Mouse (Mus musculus) mesoderm, embryonic 11.5 days (tissue): ENCODE data around the gene Gsc2.
A peak's percentile ranks its signal among the peaks of the same experiment; 100 is the strongest.
"Not testable (repeated sequence)": the region's sequence is repeated elsewhere in the genome, so short reads cannot be mapped to it uniquely, and the experiment has no call there.

Source experiments
- DNase-seq: peaks from one replicate; pipeline ENCODE4 v3.0.0-alpha.2; 2012; ENCODE audit warnings: low read depth, low spot score

The Gsc2 gene

DNA sequence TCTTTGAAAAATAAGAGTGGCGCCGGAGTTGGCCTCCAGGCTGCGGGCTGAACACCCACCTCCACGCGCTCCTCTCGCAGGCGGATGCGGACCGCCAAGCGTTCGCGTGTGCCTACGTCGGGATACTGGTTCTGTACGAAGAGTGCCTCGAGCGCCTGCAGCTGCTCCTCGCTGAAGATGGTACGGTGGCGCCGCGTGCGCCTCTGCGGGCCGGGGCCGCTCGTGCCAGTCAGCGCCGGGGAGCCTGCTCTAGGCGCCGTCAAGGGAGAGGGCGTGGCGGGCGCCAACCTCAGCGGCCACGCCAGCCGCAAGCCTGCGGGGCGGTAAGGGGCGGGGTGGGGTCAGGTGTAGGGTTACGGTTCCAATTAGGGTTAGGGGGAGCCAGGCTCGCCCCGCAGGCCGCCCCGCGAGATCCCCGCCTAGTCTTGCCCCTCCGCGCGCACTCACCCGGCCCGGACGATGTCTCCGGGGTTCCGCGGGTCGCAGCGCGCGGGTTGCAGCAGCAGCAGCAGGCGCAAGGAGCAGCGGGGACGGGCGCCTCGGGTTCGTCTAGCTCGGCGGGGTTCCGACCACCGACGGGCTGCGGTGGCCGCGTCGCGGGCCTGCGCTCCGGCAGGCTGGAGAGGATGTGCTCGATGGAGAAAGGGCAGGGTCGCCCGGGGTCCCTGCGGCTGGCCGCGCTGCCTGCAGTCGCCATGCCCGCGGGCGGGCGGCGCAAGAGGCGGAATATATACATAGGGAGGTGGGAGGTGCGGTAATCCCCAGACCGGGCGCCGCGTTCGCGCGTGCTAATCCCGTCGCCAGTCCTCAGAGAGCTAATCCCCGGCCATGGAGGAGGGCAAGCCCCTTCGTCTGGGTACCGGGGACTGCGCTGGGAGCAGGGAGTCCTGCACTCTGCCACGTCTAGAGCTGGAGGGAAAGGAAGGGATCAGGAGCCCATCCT lies at the start of gene Gsc2:
Gene Gsc2, minus strand, starts transcription at position 753 of the 943 bp plus-strand sequence.
- peak; percentile 53 for DNase-seq

DNA sequence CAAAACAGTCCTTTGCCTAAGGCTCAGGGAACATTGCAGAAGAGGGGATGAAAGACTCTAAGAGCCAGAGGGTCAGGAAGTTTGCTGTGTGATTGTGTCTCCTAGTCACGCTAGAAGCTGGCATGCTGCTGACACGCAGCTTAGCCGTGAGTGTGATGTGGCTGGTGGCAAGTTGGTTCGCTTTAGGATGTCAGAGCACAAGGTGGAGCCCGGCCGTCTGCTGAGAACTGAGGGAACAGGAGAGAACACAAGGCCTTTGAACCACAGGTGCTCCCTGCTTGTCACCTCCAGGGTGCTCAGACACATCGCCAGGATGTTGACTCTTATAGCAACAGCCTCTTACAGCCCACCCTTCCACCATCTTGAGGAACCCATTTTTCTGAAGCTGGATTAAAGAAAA lies 47.2 kb upstream of the Gsc2 start:
- no peak for DNase-seq

DNA sequence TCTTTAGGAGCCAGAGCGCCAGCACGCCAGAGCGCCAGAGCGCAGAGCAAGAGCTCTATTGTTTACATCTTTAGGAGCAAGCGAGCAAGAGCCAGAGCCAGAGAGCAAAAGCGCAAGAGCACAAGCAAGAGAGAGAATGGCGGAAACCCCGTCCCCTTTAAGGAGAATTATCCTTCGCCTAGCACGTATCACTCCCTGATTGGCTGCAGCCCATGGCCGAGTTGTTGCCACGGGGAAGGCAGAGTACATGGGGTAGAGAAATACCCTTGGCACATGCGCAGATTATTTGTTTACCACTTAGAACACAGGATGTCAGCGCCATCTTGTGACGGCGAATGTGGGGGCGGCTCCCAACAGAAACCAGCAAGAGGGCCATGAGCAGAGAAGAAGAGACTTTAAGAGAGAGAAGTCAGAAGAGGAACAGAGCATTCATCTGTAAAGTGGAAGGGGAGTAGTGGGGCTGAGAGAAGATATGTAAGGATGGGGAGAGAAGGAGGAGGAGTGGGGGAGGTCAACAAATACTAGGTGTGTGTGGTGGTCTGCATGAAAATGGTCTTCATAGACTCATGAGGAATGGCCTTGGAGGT lies 41.3 kb upstream of the Gsc2 start:
- DNase-seq: not testable (repeated sequence)

DNA sequence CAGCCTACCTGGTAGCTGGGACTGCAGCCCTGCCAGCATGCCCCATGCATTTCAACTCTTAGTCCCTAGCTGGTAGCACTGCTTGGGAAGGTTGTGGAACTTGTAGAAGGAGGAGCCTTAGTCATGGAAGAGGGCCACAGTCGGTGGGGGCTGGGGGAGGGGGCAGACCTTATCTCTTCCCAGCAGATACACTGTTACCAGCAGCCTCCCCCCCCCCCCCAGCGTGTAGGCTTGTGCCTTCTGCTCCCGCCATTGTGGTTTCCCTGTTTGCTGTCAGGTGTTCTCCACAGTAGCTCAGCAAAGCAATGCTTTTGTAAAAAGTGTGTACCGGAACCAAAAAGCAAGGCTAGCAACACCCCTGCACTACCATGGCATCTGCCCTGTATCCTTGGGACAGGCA lies 36.8 kb upstream of the Gsc2 start:
- no peak for DNase-seq

DNA sequence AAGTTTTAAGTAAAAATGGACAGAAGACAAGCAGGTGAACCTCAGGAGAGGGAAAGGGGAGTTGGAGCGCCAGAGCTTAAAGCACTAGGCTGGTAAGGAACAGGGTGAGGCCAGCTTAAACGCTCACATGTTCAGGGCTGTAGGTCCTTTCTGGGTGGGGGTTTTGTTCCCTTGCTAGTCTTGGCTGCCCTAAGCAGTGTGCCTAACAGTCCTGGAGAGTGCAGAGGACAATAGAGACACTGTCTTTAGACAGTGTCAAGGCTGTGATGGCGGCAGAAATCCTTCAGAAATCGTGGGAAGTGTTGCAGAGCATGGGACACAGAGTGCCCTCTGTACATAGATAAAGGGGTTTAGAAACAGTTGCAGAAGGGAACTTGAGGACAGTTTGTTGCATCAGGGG lies 35.2 kb upstream of the Gsc2 start:
- DNase-seq: peak; percentile 23

DNA sequence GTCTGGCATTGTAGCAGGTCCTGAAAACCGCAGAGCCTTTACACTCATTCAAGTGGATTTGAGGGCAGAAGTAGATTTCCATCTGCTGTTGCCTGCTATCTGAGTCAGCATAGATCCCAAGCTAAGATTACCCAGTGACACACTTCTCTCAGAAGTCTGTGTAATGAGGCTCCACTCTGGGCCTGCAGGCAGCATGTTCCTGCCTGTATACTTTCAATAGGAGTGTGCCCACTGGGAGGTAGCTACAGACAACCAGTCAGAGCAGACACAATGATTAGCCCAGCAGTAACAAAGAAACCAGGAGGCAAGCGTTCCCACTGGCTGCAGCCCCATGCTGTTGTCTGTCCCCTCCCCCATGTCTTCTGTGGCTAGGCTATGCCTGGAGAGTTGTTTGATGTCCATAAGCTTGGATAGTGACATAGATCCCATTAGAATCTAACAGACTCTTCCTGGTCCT lies 34.6 kb upstream of the Gsc2 start:
- DNase-seq: peak; percentile 36

DNA sequence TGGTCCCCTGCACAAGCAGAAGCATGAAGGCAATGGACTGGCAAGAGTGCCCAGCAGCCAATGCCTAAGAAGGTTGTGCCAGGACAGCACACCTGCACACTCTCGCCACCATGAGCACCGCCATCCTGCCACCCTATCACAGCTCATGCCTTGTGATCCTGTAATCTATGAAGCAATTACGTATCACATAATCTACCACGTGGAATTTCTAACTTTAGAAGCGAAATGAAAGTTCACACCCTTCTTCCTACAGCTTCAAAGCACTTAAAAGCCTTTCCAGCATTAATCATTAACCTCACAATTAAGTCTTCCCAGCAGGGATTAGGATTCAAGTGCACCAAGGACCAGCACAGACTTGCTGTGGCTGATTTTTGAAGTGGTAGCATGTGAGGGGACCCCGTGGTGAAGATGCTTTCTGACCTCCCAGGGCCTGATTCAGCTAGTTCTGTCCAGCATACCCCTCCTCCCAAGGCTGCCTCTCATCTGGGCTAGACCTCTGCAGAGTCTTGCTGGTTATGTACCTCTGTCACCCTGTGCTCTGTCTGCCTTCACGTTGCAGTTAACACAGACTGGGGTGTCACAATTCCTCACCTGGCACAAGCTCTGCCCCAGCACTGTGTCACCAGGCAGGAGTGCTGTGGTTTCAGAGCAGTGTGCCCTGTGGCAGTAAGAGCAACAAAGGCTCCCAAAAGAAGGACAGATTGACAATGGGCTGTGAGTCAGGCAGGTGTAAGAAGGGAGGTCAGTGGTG lies 30.4 kb upstream of the Gsc2 start:
- DNase-seq: no peak

DNA sequence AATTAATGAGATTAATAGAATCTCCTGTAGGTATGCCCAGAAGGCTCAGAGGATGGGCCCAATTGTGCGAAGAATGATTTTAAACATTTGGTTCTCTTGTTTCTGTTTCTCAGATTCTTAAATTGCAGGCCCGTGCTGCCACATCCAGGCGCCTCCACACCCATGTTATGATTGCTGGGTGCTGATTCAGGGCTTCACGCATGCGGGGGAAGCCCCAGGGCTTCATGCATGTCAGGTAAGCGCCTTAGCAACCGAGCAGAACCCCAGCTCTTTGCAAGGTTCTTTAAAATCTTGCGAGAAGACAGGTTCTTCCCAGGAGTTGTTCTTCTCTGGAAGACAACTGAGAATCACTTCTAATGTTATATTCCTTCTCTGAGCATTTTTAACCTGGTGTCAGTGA lies 28.6 kb upstream of the Gsc2 start:
- no peak for DNase-seq

DNA sequence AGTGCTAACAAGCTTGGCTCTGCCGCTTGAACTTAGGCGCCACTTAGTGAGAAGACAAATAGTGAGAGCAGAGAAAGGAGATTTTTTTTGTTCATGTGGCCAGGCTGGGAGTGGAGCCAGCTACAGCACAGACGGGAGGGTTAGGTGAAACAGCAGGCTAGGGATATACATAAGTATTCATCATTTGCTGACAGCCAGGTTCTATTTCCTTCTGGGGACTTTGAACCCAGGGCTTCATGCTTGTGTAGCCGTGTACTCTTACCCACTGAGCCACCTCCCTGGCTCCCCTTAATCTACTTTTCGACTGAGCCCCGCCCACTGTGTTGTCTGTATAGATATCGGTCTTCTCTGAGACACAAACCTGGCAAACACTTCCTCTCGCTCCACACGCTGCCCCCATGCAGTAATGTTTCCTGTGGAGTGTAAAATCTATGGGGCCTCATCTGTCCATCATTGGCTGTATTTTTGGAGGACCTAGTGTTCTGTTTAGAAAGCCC lies 24.4 kb upstream of the Gsc2 start:
- DNase-seq: no peak

DNA sequence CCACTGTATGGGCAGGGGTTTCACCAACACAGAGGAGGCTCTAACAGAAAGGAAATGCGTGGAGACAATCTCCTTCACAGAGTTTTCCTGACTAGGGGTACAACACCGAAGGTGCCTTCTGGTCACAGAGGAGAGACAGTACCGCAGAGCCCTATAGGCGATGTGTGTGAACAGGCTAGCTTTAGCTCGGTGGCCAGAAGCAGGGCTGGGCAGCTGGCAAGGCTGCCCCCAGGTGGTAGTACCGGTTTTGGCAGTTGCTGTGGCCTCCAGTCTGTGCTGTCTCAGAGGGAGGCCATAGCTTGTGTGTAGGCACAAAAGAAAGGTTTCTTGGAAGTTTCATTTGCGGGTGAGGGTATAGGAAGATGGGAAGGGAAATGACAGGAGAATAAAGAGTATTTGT lies 24.0 kb upstream of the Gsc2 start:
- DNase-seq: peak; percentile 69

DNA sequence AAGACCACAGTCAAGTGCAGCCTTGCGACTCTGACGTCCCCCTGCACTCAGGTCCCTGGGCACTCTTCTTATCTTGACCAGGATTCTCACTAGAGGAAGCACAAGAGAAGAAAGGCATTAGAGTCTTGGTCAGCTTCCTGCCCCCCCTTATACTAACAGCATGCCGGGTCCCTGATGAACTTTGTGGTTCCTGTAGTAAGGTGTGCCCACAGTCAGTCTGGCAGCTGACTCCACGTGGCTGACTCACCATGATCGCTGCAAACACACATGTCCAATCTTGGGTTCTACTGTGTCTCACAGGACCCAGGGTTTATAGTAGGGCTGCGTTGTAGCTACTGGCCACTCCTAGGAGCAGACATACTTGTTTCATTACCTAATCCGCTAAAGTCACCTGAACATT lies 23.3 kb upstream of the Gsc2 start:
- DNase-seq: no peak

DNA sequence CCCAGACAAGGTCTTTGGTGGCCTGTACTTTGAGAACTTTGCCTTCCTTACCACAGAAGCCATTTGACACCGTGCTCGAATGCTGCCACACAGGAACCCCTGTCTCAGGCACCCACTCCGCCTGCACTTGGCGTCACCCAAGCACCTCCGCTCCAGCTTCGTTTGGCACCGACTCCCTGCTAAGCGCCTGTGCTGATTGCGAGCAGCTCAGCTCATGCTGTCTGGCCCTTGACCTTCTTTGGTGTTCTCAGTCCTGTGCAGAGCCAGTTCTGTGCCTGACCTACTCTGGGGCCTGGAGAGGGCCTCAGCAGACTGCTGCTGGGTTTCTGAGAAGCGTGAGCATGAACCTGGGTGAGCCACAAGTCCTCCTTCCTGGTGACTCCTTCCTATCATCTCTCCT lies 21.9 kb upstream of the Gsc2 start:
- DNase-seq: no peak

DNA sequence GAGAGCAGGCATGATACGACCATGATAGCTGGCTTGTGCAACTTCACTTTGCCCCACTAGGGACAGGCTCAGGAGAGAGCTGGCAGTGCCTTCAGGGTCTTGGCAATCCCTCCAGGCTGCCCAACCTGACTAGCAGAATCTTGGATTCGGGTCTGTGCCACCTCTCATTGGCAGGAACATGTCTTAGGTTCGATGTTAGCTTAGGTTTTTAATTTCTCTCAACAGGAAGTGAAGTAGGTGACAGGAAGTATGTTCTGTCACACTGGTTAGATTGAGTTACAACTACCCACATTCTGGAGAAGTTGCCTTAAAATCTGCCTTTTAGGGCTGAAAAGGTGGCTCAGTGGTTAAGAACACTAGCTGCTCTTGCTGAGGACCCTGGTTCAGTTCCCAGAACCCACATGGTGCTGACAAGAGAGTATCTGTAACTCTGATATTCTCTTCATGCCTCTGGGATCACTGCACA lies 19.6 kb upstream of the Gsc2 start:
- no peak for DNase-seq

DNA sequence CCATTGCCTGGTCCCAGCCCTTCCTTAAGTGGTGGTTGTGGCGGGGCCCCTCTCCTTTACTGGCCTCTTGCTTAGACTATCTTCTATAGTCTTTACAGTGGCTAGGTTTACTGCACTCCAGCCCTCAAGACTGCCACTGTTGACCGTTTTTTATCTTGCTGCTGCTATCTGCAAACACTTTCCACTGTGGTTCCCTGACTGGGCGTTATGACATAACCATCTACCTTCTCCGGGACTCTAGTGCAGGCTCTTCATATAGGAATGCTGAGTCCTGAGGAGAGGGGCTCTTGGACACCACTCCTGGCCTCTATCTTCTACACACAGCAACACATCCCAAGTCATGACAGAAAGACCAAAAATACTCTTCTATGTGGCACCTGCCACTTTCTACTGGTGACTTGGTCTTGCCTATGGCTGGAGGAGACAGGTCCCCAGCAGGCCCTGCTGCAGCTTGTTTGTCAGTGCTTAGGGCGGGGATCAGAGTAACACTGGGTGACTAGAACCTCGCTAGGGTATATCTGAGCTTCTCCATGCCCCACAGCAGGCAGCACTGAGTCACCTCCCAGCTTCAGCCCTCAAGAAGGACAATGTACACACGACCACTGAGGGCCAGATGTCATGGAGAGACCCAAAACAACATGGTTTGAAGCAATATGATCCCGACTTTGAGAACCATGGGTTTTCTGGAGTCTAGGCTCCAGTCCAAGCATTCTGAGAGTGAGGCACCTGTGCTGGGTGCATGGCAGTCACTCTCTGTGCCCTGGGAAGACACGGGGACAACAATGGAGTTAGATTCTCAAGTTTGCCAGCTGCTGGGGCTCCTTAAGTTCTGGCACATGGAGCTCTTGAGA lies 19.0 kb upstream of the Gsc2 start:
- no peak for DNase-seq

DNA sequence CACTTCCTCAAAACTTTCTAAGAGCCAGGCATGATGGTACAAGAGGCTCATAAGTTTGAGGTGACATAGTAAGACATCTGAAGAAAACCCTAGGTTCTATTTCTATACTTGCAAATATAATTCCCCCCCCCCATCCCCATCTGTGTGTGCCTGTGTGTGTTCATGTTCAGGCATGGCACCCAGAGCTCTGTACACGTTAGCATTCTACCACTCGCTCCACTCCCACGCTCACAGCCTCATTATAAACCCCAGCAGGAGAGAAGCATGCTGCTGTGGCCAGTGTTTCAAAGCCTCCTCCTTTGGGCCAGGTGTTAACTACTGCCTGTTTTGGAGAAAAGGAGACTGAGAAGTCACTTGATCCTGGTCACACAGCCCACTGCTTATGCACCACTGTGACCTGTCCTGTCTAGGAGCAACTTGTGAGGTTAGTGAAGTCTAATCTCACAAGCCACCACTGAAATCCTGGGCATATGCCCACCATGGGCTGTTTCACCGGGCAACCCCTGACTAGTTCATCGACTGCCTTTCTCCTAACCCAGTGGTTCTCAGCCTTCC lies 17.1 kb upstream of the Gsc2 start:
- DNase-seq: no peak

DNA sequence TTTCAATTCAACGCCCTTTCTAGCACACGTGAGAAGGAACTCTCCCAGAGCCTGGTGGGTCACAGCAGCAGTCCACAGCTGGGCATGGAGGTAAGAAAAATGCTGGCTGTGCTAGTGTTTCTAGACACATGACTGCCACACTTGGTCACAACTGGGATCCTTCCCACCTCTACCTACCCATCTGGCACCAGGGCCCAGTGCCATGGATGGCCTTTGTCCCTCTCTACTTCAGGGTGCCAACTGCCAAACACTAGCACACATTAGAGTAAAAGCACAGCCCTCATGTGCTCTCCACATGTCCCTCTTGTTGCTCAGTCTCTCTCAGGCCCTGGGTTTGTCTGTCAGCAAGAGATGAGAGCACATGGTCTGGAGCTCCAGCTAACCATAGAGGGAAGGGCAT lies 14.8 kb upstream of the Gsc2 start:
- DNase-seq: no peak

DNA sequence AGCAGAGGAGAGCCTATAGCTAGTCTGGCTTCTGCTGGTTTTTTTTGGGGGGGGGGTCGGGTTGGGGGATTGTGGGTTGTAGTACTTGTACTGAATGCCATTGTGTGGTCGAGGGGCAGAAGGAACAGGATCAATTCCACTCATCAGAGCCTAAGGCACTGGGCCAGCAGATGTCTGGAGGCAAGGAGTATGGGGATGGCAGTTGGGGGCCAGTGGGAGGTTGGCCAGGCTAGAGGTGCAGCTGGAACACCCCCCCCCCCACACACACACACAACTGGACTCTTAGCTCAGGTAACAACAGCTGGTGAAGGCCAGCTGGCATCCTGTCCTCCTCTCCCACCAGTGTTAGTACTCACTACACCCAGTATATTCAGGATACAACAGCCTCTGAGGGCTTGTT lies 14.4 kb upstream of the Gsc2 start:
- DNase-seq: no peak

DNA sequence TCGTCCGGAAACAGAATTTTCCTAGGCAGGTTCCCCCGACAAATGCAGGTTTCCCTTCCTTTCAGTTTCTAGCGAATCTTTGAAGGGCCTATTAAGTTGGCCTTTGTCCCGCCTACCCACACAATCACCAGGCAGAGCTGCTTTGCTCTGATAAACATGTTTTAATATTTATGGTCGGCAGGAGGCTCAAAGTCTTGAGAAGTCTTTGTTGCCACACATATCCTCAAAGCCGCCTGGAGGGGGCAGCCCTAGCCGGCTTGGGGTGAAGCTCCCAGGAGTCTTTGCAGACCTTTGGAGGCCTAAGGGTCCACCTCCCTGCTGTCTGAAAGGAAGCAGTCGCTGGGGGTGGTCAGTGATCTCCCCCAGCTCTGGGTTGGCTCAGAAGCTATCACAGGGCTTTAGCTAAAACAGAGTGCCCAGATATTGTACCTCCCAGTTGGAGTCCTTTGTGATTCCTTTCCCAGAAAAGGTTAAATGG lies 13.8 kb upstream of the Gsc2 start:
- DNase-seq: peak; percentile 81

DNA sequence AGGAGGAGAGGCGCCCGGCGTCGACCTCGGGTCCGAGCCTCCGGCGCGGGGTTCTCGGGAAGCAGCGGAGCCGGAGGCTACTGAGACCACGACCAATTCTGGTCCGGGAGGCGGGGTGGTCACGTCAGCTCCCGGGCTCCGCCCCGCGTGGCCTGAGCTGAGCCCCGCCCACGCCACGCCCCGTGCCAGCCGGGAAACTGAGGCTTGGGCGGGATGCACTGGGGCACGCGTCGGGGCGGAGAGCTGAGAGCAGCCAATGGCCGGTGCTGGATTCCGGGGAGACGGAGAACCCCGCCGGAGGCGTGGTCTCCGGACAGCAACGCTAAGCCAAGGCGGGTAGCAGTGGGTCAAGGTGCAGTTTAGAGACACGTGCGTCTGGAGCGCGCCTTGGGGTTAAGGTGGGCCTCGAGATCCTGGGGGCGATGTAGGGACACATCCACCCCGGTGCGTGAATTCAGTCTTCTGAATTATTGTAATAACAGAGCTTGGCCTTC lies 13.3 kb upstream of the Gsc2 start, which contains the start of gene Slc25a1:
Gene Slc25a1, minus strand, starts transcription at position 133 of the 494 bp plus-strand sequence.
- peak; percentile 77 for DNase-seq

DNA sequence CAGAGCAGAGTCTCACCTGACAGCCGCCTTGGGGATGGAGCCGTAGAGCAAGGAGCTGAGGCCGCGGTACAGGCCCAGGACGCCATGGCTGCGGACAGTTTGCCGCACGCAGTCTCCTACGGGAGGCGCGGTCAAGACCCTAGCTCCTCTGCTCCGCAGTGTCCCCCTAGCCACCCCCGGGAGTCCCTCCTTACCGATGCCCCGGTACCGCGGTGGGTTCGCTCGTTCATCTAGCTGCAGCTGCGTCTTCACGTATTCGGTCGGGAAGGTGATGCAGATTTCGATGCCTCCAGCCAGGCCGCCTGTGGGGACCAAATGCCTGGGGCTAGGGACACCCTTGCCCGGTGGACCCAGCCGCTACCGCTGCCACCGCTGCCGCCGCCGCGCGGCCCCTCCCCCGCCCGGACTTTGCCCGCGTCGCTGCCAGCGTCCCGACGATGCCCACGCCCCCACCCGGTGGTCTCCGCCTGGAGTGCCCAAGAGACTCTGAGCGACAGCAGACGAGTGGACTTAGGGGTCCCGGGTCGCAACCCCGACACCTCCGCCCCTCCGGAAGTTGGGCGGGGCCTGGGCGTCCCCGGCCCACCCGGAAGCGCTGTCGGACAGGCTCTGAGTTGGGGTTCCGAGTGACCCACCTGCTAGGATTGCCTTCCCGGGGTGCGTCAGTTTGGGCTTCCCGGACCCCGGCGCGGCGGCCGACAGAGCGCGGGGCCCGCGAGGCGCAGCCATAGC lies 12.7 kb upstream of the Gsc2 start:
- peak; percentile 55 for DNase-seq
